Mouse (Mus musculus): Measurements from ENCODE around the gene Gtf3c4. TPM values are rescaled to one million over a fixed set of nuclear protein-coding genes. Genes with fewer than 3 reads are reported as not detected.

Gene Gtf3c4
- polyA plus RNA-seq, 1 experiment from 2014 or later, result 14.3 TPM

Other genes with a start within 250 kb of the Gtf3c4 start
- 0.14 and 0.45 TPM in 2 replicates for gene Gfi1b, start 218.4 kb downstream of the Gtf3c4 start, polyA plus RNA-seq (2015; fragmentation: Nextera tagmentation; extraction: Ambion mirVana)
- gene Tsc1, start 199.1 kb downstream of the Gtf3c4 start, polyA plus RNA-seq (2015; fragmentation: Nextera tagmentation; extraction: Ambion mirVana), result 15.7 TPM in 2 replicates
- gene Spaca9, start 140.6 kb downstream of the Gtf3c4 start, polyA plus RNA-seq (2015; fragmentation: Nextera tagmentation; extraction: Ambion mirVana), result 1.1 and 1.2 TPM in 2 replicates
- 0.58 and 0.94 TPM in 2 replicates for gene Ak8, start 140.2 kb downstream of the Gtf3c4 start, polyA plus RNA-seq (2015; fragmentation: Nextera tagmentation; extraction: Ambion mirVana)
- 14.7 and 14.8 TPM in 2 replicates for gene Ddx31, start within 50 bp of the Gtf3c4 start, polyA plus RNA-seq (2015; fragmentation: Nextera tagmentation; extraction: Ambion mirVana)
- gene Barhl1, start 76.3 kb upstream of the Gtf3c4 start, polyA plus RNA-seq (2015; fragmentation: Nextera tagmentation; extraction: Ambion mirVana), result 0.08 TPM in 1 of 2 replicates, not detected in the other
- 0.29 and 0.31 TPM in 2 replicates for gene Cfap77, start 214.7 kb upstream of the Gtf3c4 start, polyA plus RNA-seq (2015; fragmentation: Nextera tagmentation; extraction: Ambion mirVana)
- gene Ttf1, start 219.9 kb upstream of the Gtf3c4 start, polyA plus RNA-seq (2015; fragmentation: Nextera tagmentation; extraction: Ambion mirVana), result 8.7 and 9.2 TPM in 2 replicates

Data from limb, embryonic 15.5 days (tissue).